Mouse (Mus musculus) megakaryocyte, embryonic 14.5 days (primary cell): Measurements from ENCODE around the gene Nipbl.

ENCODE experiments used
- FLI1 ChIP-seq: IDR thresholded peaks from 2 replicates; pipeline ENCODE4 v1.6.1; 2012; ENCODE audit warnings: low read length, inconsistent platforms, mixed read lengths
- GATA1 ChIP-seq: IDR thresholded peaks from 3 replicates; pipeline ENCODE4 v1.6.1; 2012; ENCODE audit warnings: mixed read lengths, low read length, inconsistent platforms, borderline replicate concordance

DNA sequence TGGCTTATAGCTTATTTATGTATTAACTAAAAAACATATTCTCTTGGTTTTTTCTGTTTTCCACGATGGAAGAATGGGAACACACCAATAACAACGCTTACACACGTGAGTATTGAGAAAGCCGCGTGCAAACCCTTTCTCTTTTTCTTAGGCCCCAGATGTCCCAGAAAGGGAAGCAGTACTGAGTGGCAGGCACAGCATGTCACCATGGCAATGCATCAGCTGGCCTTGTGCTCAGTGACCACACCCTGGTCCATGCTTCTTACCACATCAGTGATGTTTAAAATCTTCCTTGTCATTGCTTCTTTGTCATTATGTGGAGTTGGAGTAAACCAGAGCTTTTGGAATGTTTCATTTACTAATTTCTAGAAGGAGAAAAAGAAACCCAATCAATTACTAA is 125.1 kb downstream of the Nipbl start:
- TF ChIP-seq GATA1 (no peak), FLI1 (no peak)
